Mouse (Mus musculus) left cerebral cortex, postnatal 10 days (tissue): Measurements from ENCODE around the gene Armh3. TPM values are rescaled to one million over a fixed set of nuclear protein-coding genes. Genes with fewer than 3 reads are reported as not detected.
"Not testable (repeated sequence)": the region's sequence is repeated elsewhere in the genome, so short reads cannot be mapped to it uniquely, and the experiment has no call there.

Experiments
- DNase-seq, 2 experiments: peaks; one replicate each; pipeline ENCODE4 v3.0.0; 2021 to 2022; ENCODE audit warnings: low spot score in 2 of 2, mixed read lengths in 1 of 2; ENCODE audit errors: extremely low spot score in 1 of 2
- intact Hi-C: fragments of 180-260 bp; cut with DNase I; formaldehyde crosslinking; loops from one replicate; pipeline ENCODE4 v1.15.1; 2025
- total RNA-seq, 2 experiments: library from RNA; stranded (reverse); gene quantifications; 2 replicates each; pipeline ENCODE4 v1.2.3; 2021

The Armh3 gene
- total RNA-seq, 2 experiments from 2014 or later: 22.9 to 24.6 TPM

- intact Hi-C loops: loop anchor here (2.0 to 10.0 kb wide), 2 partner anchors 141 to 203 kb away; no protein-coding TSS in a partner anchor
- DNase-seq: peak in 1 of 2 experiments; percentile 60
Observed at GRCm38 (mm10) chr19:45812115-45812514, 186.2 kb downstream of the Armh3 start.

GRCm38 (mm10) chr19:45811028-45811674 lies 187.1 kb downstream of the Armh3 start:
- intact Hi-C loops: loop anchor here (10.0 kb wide), 1 partner anchor 204 kb away; no protein-coding TSS in a partner anchor
- DNase-seq: no peak

- intact Hi-C loops: no loop called here
- no peak for DNase-seq
Observed at GRCm38 (mm10) chr19:45807732-45808131, 190.6 kb downstream of the Armh3 start.

- DNase-seq, intact Hi-C loops: not testable (repeated sequence)
Observed at GRCm38 (mm10) chr19:45805817-45806216, 192.5 kb downstream of the Armh3 start.

- intact Hi-C loops: no loop called here
- DNase-seq: no peak
Observed at GRCm38 (mm10) chr19:45804593-45805368, 193.5 kb downstream of the Armh3 start.

GRCm38 (mm10) chr19:45803408-45803807 lies 194.9 kb downstream of the Armh3 start:
- DNase-seq: no peak
- intact Hi-C loops: no loop called here

- intact Hi-C loops: no loop called here
- no peak for DNase-seq
Observed at GRCm38 (mm10) chr19:45802702-45803101, 195.6 kb downstream of the Armh3 start.

- intact Hi-C loops: no loop called here
- DNase-seq: no peak
Observed at GRCm38 (mm10) chr19:45796879-45797278, 201.4 kb downstream of the Armh3 start.

- DNase-seq: no peak
- intact Hi-C loops: no loop called here
Observed at GRCm38 (mm10) chr19:45796061-45796556, 202.2 kb downstream of the Armh3 start.

GRCm38 (mm10) chr19:45795406-45795944 lies 202.8 kb downstream of the Armh3 start:
- intact Hi-C loops: no loop called here
- no peak for DNase-seq

GRCm38 (mm10) chr19:45794718-45795117 lies 203.6 kb downstream of the Armh3 start:
- DNase-seq: no peak
- intact Hi-C loops: no loop called here

- DNase-seq: no peak
- intact Hi-C loops: no loop called here
Observed at GRCm38 (mm10) chr19:45792404-45792803, 205.9 kb downstream of the Armh3 start.

- intact Hi-C loops: no loop called here
- no peak for DNase-seq
Observed at GRCm38 (mm10) chr19:45789888-45790874, 208.1 kb downstream of the Armh3 start.

GRCm38 (mm10) chr19:45789365-45789764 lies 208.9 kb downstream of the Armh3 start:
- DNase-seq: no peak

GRCm38 (mm10) chr19:45788337-45788736 lies 210.0 kb downstream of the Armh3 start:
- intact Hi-C loops: no loop called here
- DNase-seq: no peak

More at GRCm38 (mm10) chr19:45789365-45789764, 208.9 kb downstream of the Armh3 start:
- intact Hi-C loops: no loop called here

GRCm38 (mm10) chr19:45787450-45787849 lies 210.8 kb downstream of the Armh3 start:
- intact Hi-C loops: no loop called here

GRCm38 (mm10) chr19:45785470-45785869 lies 212.8 kb downstream of the Armh3 start:
- intact Hi-C loops: no loop called here
- DNase-seq: no peak

More at GRCm38 (mm10) chr19:45787450-45787849, 210.8 kb downstream of the Armh3 start:
- no peak for DNase-seq

- no peak for DNase-seq
- intact Hi-C loops: no loop called here
Observed at GRCm38 (mm10) chr19:45783933-45784576, 214.2 kb downstream of the Armh3 start.
